Comparison of ENCODE assay signal across 10 mouse cellular contexts in the genomic region with DNA sequence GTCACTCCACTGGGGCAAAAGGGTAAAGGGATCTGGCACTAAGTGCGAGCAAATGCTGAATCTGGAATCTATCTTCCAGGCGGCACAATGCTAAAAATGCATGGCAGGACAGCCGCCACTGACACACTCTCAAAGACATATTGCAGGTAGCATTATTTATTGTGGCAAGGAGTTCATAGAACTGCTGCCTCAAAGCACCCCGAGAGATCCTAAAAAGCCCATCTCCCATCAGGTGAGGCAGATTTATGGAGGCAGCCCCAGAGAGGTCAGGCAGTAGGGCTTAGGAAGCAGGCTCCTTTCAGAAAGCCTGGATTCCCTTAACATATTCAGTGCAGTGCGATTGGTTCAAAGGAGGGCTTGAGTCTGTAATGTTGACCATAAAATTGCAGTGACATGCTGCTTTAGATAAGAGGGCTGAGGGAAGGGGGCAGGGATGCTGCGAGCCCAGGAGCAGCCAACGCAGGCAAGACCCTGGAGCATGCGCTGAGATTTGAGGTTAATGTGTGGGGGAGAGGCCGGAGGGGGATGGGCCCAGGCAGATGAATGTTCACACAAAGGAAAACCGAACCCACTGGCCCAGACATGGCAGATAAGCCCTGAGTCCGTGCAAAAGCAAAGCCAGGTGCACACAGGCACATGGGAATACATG.
DNase-seq lines count a peak whose midpoint lies in the region; ATAC-seq lines count a peak whose summit lies in the region.
"Had no signal": no experiment of that assay in that cellular context is flagged by ENCODE, and none has a peak within 500 bp of the region (broad histone marks: within the 10 kb centered on the region; RNA-seq: fewer than 3 reads in every experiment).

No protein-coding gene starts in this region.

- no peak overlapping the region for H3K9ac ChIP-seq in heart, embryonic 11.5 days (ENCODE audit: low read depth, low read length)
- H3K9ac ChIP-seq in midbrain, embryonic 14.5 days (replicated peaks; ENCODE audit: low read length), result peak overlapping the region; percentile 29; the same call in 1 of the 2 replicates
- H3K9ac ChIP-seq: embryonic facial prominence, embryonic 15.5 days had no signal

- peaks cover 6% of the 10 kb centered on the region; the same call in 1 of the 2 replicates for H3K4me1 ChIP-seq in heart, embryonic 11.5 days (ENCODE audit: control insufficient read depth, insufficient read depth, low read length)
- peaks cover 36% of the 10 kb centered on the region for H3K4me1 ChIP-seq in hindbrain, embryonic 10.5 days (replicated peaks)
- peaks cover 28% of the 10 kb centered on the region for H3K4me1 ChIP-seq in midbrain, embryonic 14.5 days (ENCODE audit: control insufficient read depth, insufficient read depth, low read length)
- H3K4me1 ChIP-seq: embryonic facial prominence, embryonic 15.5 days; megakaryocyte, embryonic 14.5 days had no signal

- DNase-seq in heart, adult 9 months (ENCODE audit: low spot score in 2 of 2), result no peak
- peak; percentile 80 for DNase-seq in embryo, embryonic 10 days (ENCODE audit: low spot score)
- peak; percentile 77 for DNase-seq in hindbrain, embryonic 10.5 days (ENCODE audit: low spot score)
- peak; percentile 92 for DNase-seq in midbrain, embryonic 14.5 days
- DNase-seq in lung, postnatal 4 days, result no peak
- DNase-seq in gastrocnemius, adult 8-10 months (ENCODE audit: low spot score in 2 of 2), result no peak

- no peaks in the 10 kb centered on the region for H3K36me3 ChIP-seq in heart, embryonic 11.5 days (ENCODE audit: control insufficient read depth, insufficient read depth, low read length)
- no peaks in the 10 kb centered on the region for H3K36me3 ChIP-seq in hindbrain, embryonic 10.5 days
- no peaks in the 10 kb centered on the region for H3K36me3 ChIP-seq in midbrain, embryonic 14.5 days (ENCODE audit: control insufficient read depth, insufficient read depth, low read length)
- H3K36me3 ChIP-seq: embryonic facial prominence, embryonic 15.5 days had no signal

- 37% methylated on average over 11 of the region's 11 CpGs for WGBS in heart, embryonic 11.5 days (ENCODE audit: insufficient replicate concordance)
- 43% methylated on average over 11 of the region's 11 CpGs for WGBS in hindbrain, embryonic 10.5 days
- 10% methylated on average over 11 of the region's 11 CpGs for WGBS in midbrain, embryonic 14.5 days

- H3K9me3 ChIP-seq in heart, embryonic 11.5 days (replicated peaks; ENCODE audit: control insufficient read depth, low read length), result no peaks in the 10 kb centered on the region
- H3K9me3 ChIP-seq in hindbrain, embryonic 10.5 days, result no peaks in the 10 kb centered on the region
- no peaks in the 10 kb centered on the region for H3K9me3 ChIP-seq in midbrain, embryonic 14.5 days (ENCODE audit: control insufficient read depth, low read length)
- H3K9me3 ChIP-seq: embryonic facial prominence, embryonic 15.5 days; megakaryocyte, embryonic 14.5 days had no signal

- H3K4me3 ChIP-seq in heart, embryonic 11.5 days (ENCODE audit: low read depth, low read length), result no peak overlapping the region
- H3K4me3 ChIP-seq in hindbrain, embryonic 10.5 days, result no peak overlapping the region
- H3K4me3 ChIP-seq in midbrain, embryonic 14.5 days (replicated peaks; ENCODE audit: low read depth, low read length), result no peak overlapping the region
- H3K4me3 ChIP-seq: embryonic facial prominence, embryonic 15.5 days; megakaryocyte, embryonic 14.5 days had no signal

- no peak overlapping the region for H3K4me2 ChIP-seq in heart, embryonic 11.5 days
- peak overlapping the region; percentile 23; the same call in 1 of the 2 replicates for H3K4me2 ChIP-seq in midbrain, embryonic 14.5 days (ENCODE audit: low read length)
- H3K4me2 ChIP-seq: embryonic facial prominence, embryonic 15.5 days had no signal

- 0 out of 2 replicates have a peak, but pooled peaks have one; percentile 39 for ATAC-seq in heart, embryonic 11.5 days (replicated peaks; ENCODE audit: insufficient number of reproducible peaks, low FRiP score, low TSS enrichment)
- peak; percentile 96 for ATAC-seq in midbrain, embryonic 14.5 days (ENCODE audit: low FRiP score, low TSS enrichment)
- ATAC-seq in cerebellum, adult (ENCODE audit: insufficient number of reproducible peaks, low FRiP score, low TSS enrichment), result no peak

- H3K27ac ChIP-seq in heart, embryonic 11.5 days (ENCODE audit: low read depth, low read length), result no peak overlapping the region
- peak overlapping the region; percentile 89 for H3K27ac ChIP-seq in hindbrain, embryonic 10.5 days
- peak overlapping the region; percentile 97 for H3K27ac ChIP-seq in midbrain, embryonic 14.5 days (replicated peaks; ENCODE audit: low read depth, low read length)
- H3K27ac ChIP-seq: embryonic facial prominence, embryonic 15.5 days had no signal

- no peaks in the 10 kb centered on the region for H3K27me3 ChIP-seq in heart, embryonic 11.5 days (ENCODE audit: control insufficient read depth, insufficient read depth, low read length)
- no peaks in the 10 kb centered on the region; the same call in 1 of the 2 replicates for H3K27me3 ChIP-seq in hindbrain, embryonic 10.5 days (ENCODE audit: insufficient read depth, poor library complexity, severe bottlenecking)
- H3K27me3 ChIP-seq in midbrain, embryonic 14.5 days (ENCODE audit: control insufficient read depth, insufficient read depth, low read length), result no peaks in the 10 kb centered on the region
- H3K27me3 ChIP-seq: embryonic facial prominence, embryonic 15.5 days; megakaryocyte, embryonic 14.5 days had no signal

Comparison
In these comparisons a context has a peak if more than half of its experiments do, and no peak if none do; other contexts are left out.
1. DNase-seq: peak in embryo, embryonic 10 days (single experiment), hindbrain, embryonic 10.5 days (single experiment) and midbrain, embryonic 14.5 days (single experiment); none in heart, adult 9 months (0 of 2), lung, postnatal 4 days (0 of 2) and gastrocnemius, adult 8-10 months (0 of 2).